Mouse (Mus musculus): ENCODE measurements around the gene Lipc. TPM values are rescaled to one million over a fixed set of nuclear protein-coding genes. Genes with fewer than 3 reads are reported as not detected.

Gene Lipc
- polyA plus RNA-seq, 1 experiment: 0.87 TPM

DNA sequence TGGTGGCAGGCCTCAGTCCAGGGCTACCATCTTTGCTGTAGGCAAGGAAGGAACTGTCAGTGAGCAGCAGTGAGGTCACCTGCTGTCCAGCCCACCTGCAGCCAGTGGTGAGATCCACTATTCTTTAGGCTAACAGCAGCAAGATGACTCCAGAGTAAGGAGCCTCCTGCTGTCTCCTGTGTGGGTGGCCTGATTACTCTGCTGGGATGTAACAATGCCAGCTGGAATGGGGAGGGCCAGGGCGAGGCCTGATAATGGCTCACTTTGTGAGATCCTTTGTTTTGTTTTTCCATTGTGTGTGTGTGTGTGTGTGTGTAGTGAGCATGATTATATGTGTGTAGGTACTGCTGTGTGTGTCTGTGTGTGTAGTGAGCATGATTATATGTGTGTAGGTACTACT, 134.6 kb downstream of the Lipc start:
- 77% methylated on average over 1 of the region's 1 CpGs for WGBS
- H3K4me1 ChIP-seq (ENCODE audit: control insufficient read depth, insufficient read depth, low read length): peaks cover 1% of the 10 kb centered on the region
- no peak overlapping the region for H3K4me3 ChIP-seq (replicated peaks; ENCODE audit: control insufficient read depth, low read depth, low read length)
- TF ChIP-seq CTCF (IDR thresholded peaks at IDR 0.05; ENCODE audit: control insufficient read depth, insufficient read depth, low read length) (no peak), POLR2A (IDR thresholded peaks at IDR 0.05; ENCODE audit: borderline replicate concordance, control insufficient read depth, low read depth, low read length) (no peak)
- no peak overlapping the region for H3K27ac ChIP-seq (ENCODE audit: control insufficient read depth, insufficient read depth, low read depth, low read length, poor library complexity)

DNA sequence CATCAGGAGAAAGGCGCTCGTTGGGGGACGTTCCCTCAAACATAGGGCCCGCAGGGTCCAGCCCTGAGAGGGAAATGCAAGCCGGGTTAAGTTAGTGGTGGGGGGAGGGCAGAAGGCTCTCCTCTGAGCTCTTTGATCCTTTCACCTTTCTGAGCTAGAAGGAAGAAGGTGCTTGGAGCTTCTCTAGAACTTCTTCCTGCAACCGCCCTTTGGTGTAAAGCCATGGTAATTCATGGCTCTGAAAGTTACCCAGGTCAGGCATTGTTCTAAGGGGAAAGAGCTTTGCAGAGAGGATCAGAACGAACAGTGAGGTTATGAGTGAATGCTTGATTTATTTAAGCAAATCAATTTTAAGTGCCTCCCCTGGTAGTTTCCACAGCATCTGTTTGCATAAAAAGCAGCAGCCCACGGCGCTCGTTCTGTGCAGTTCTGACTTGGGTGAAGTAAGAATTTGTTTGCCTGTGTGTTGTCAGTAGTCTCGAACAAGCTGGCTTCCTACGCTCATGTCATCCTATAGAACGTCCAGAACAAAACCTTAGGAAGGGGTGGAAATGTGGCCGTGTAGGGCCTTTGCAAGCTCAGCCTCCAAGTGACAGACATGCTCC, 135.2 kb downstream of the Lipc start:
- WGBS: 82% methylated on average over 14 of the region's 14 CpGs
- H3K4me3 ChIP-seq (replicated peaks; ENCODE audit: control insufficient read depth, low read depth, low read length): no peak overlapping the region
- peaks cover 2% of the 10 kb centered on the region for H3K4me1 ChIP-seq (ENCODE audit: control insufficient read depth, insufficient read depth, low read length)
- H3K27ac ChIP-seq (ENCODE audit: control insufficient read depth, insufficient read depth, low read depth, low read length, poor library complexity): no peak overlapping the region
- TF ChIP-seq CTCF (IDR thresholded peaks at IDR 0.05; ENCODE audit: control insufficient read depth, insufficient read depth, low read length) (no peak), POLR2A (IDR thresholded peaks at IDR 0.05; ENCODE audit: borderline replicate concordance, control insufficient read depth, low read depth, low read length) (no peak)

DNA sequence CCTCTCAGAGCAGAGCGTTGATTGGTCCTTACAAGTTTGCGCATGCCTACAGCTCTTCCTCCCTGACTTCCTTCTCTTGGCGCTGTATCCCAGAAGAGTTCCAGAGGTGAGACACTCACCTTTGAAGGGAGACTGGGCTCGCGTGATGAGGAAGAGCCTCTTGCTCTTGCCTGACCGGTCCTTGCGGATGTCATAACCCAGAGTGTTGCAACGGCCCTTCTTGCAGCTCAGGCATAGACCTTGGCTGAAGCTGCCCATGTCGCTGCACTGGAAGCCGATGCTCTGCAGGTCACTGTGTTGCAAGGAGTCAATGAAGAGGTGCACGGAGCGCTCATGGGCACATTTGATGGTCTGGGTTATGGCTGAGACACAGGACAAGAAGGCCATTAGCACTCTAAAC, 139.5 kb downstream of the Lipc start:
- Histone ChIP-seq H3K27ac (ENCODE audit: control insufficient read depth, insufficient read depth, low read depth, low read length, poor library complexity) (no peak overlapping the region), H3K4me3 (replicated peaks; ENCODE audit: control insufficient read depth, low read depth, low read length) (no peak overlapping the region), H3K4me1 (ENCODE audit: control insufficient read depth, insufficient read depth, low read length) (peaks cover 2% of the 10 kb centered on the region)
- TF ChIP-seq POLR2A (IDR thresholded peaks at IDR 0.05; ENCODE audit: borderline replicate concordance, control insufficient read depth, low read depth, low read length) (no peak), CTCF (IDR thresholded peaks at IDR 0.05; ENCODE audit: control insufficient read depth, insufficient read depth, low read length) (0 out of 2 replicates have a peak, but pooled peaks have one; percentile 18)
- 57% methylated on average over 12 of the region's 12 CpGs for WGBS

DNA sequence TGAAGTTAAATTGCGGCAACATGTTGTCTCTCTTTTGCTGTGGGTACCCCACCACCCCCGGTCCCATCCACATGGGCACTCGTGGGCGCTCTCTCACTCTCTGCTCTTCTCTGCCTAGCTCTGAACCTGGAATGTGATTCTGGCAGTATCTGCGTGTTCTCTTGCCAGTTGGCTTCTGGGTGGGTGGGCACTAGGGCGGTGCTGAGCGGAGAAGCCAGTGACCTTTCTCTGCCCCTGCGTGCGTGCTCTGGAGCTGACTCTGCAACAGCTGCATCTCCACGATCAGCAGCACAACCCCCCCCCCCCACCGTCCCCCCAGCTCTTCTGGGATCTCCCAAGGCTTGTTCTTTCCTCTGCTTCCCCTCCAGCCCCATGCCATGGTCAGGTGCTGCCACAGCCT, 144.3 kb downstream of the Lipc start:
- WGBS: 47% methylated on average over 11 of the region's 11 CpGs

DNA sequence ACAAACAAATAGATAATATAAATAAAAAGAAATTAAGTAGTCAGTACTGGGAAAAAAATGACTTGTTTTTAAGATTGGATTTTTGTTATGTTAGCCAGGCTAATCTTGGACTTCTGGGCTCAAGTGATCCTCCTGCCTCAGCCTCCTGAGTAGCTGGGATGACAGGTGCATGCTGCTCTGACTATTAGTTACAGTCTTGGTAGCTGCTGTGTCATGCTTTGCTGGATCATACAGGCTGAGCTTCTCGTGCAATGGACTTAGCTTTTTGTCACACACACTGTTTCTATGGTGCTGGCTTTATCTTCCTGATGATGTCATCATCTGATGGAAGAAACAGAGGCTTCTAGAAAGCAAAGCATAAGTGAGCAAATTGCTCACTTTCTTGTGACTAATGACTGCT, 146.0 kb downstream of the Lipc start:
- H3K4me3 ChIP-seq (replicated peaks; ENCODE audit: control insufficient read depth, low read depth, low read length): no peak overlapping the region
- no peaks in the 10 kb centered on the region for H3K4me1 ChIP-seq (ENCODE audit: control insufficient read depth, insufficient read depth, low read length)
- H3K27ac ChIP-seq (ENCODE audit: control insufficient read depth, insufficient read depth, low read depth, low read length, poor library complexity): no peak overlapping the region
- TF ChIP-seq CTCF (IDR thresholded peaks at IDR 0.05; ENCODE audit: control insufficient read depth, insufficient read depth, low read length) (no peak), POLR2A (IDR thresholded peaks at IDR 0.05; ENCODE audit: borderline replicate concordance, control insufficient read depth, low read depth, low read length) (no peak)
- 29% methylated on average over 1 of the region's 1 CpGs for WGBS

More for the DNA sequence above, 144.3 kb downstream of the Lipc start:
- no peak for TF ChIP-seq CTCF (IDR thresholded peaks at IDR 0.05; ENCODE audit: control insufficient read depth, insufficient read depth, low read length)
- TF ChIP-seq POLR2A (IDR thresholded peaks at IDR 0.05; ENCODE audit: borderline replicate concordance, control insufficient read depth, low read depth, low read length): no peak
- no peak overlapping the region for H3K27ac ChIP-seq (ENCODE audit: control insufficient read depth, insufficient read depth, low read depth, low read length, poor library complexity)
- H3K4me1 ChIP-seq (ENCODE audit: control insufficient read depth, insufficient read depth, low read length): peaks cover 2% of the 10 kb centered on the region
- no peak overlapping the region for H3K4me3 ChIP-seq (replicated peaks; ENCODE audit: control insufficient read depth, low read depth, low read length)

DNA sequence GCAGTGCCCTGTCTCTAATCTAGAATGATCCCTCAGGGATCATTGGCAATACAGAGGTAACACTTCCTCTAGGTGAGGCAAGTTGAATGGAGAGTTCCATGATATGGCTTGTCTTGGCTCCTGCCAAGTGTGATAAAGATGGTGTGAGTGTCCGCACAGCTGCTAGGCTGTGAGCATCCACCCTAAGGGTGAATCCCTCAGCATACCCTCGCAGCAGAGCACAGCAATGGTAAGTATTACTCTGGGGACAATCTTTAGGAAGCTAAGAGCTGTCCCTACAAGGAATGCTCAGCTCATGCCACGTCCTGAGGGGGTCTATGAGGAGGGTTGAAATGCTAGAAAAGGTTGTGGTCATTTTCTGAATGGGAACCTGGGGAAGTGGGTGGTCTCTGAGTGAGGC, 149.2 kb downstream of the Lipc start:
- no peak overlapping the region for H3K4me3 ChIP-seq (replicated peaks; ENCODE audit: control insufficient read depth, low read depth, low read length)
- TF ChIP-seq POLR2A (IDR thresholded peaks at IDR 0.05; ENCODE audit: borderline replicate concordance, control insufficient read depth, low read depth, low read length) (no peak), CTCF (IDR thresholded peaks at IDR 0.05; ENCODE audit: control insufficient read depth, insufficient read depth, low read length) (no peak)
- no peak overlapping the region for H3K27ac ChIP-seq (ENCODE audit: control insufficient read depth, insufficient read depth, low read depth, low read length, poor library complexity)
- no peaks in the 10 kb centered on the region for H3K4me1 ChIP-seq (ENCODE audit: control insufficient read depth, insufficient read depth, low read length)
- 81% methylated on average over 3 of the region's 3 CpGs for WGBS

DNA sequence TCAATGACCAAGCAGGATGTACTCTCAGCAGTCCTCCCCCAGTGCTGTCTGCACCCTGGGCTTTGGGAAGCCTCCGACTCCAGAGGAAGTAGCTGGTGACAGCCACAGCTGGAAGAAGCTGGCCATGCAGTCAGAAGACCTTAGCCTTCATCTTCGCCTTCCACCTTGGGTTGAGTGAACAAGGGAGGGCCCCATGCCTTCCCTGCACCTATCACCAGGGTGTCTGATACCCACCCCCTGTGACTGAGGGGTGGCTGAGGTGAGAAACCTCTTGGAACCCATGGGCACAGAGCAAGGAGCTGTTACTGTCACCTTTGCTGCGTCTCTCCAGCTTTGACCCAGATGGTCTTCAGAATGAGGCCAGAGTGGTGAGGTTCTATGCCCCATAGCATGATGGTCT, 150.3 kb downstream of the Lipc start:
- 71% methylated on average over 3 of the region's 3 CpGs for WGBS

DNA sequence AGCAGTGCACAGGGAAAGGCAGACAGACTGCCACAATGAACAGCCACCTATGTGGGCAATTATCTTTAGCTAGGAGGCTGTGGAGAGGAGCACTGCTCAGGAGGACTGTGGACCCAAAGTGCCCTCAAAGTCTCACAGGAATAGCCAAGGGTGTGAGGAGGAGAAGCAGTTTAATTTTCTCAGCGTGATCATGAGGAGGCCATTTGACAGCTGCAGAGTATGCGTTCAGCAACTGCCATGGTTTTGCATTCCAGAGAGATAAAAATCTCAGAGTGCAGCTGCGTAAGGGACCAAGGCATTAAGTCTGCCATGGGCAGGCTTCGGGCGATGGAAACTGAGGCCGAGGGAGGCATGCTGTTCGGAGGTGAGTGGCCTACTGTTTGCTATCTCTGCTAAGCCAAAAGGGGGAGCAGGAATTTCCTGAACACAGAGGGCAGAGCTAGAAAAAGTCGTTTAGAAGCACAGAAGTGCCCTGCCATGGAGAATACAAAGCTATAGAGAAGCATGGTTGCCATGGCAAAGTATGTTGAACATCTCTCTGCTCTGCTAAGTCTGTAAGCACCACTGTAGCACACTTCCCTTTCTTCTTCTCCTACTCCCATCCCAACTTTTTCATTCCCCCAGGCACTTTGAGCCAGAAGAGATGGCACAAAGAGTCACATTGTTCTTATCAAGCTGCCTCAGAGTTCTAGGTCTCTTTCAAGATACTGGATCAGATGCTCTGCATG, 151.3 kb downstream of the Lipc start:
- H3K27ac ChIP-seq (ENCODE audit: control insufficient read depth, insufficient read depth, low read depth, low read length, poor library complexity): no peak overlapping the region
- H3K4me1 ChIP-seq (ENCODE audit: control insufficient read depth, insufficient read depth, low read length): no peaks in the 10 kb centered on the region
- WGBS: 69% methylated on average over 8 of the region's 8 CpGs
- TF ChIP-seq CTCF (IDR thresholded peaks at IDR 0.05; ENCODE audit: control insufficient read depth, insufficient read depth, low read length) (no peak), POLR2A (IDR thresholded peaks at IDR 0.05; ENCODE audit: borderline replicate concordance, control insufficient read depth, low read depth, low read length) (no peak)
- no peak overlapping the region for H3K4me3 ChIP-seq (replicated peaks; ENCODE audit: control insufficient read depth, low read depth, low read length)

More for the DNA sequence above, 150.3 kb downstream of the Lipc start:
- Histone ChIP-seq H3K4me3 (replicated peaks; ENCODE audit: control insufficient read depth, low read depth, low read length) (no peak overlapping the region), H3K4me1 (ENCODE audit: control insufficient read depth, insufficient read depth, low read length) (no peaks in the 10 kb centered on the region), H3K27ac (ENCODE audit: control insufficient read depth, insufficient read depth, low read depth, low read length, poor library complexity) (no peak overlapping the region)
- TF ChIP-seq POLR2A (IDR thresholded peaks at IDR 0.05; ENCODE audit: borderline replicate concordance, control insufficient read depth, low read depth, low read length) (no peak), CTCF (IDR thresholded peaks at IDR 0.05; ENCODE audit: control insufficient read depth, insufficient read depth, low read length) (no peak)

Data from bone marrow, adult 2 months (tissue).